Mouse (Mus musculus) bone marrow macrophage, adult 2 months (primary cell): ENCODE data around the gene Ubn1.

ENCODE experiments used
- CTCF ChIP-seq: IDR thresholded peaks from 2 replicates; pipeline ENCODE4 v1.5.1; 2012; ENCODE audit warnings: low read depth, mild to moderate bottlenecking, low read length, moderate library complexity
- POLR2A ChIP-seq: IDR thresholded peaks from 2 replicates; pipeline ENCODE4 v1.6.1; 2012; ENCODE audit warnings: mild to moderate bottlenecking, low read depth, low read length, borderline replicate concordance

- TF ChIP-seq CTCF (no peak), POLR2A (no peak)
Observed at GRCm38 (mm10) chr16:5029847-5030246, 20.0 kb upstream of the Ubn1 start.
